Mouse (Mus musculus) thymus, postnatal 14 days (tissue): ENCODE data around the gene Asic3.

Source experiments
- DNase-seq: peaks from one replicate; pipeline ENCODE4 v3.0.0; 2021

Asic3 gene

DNA sequence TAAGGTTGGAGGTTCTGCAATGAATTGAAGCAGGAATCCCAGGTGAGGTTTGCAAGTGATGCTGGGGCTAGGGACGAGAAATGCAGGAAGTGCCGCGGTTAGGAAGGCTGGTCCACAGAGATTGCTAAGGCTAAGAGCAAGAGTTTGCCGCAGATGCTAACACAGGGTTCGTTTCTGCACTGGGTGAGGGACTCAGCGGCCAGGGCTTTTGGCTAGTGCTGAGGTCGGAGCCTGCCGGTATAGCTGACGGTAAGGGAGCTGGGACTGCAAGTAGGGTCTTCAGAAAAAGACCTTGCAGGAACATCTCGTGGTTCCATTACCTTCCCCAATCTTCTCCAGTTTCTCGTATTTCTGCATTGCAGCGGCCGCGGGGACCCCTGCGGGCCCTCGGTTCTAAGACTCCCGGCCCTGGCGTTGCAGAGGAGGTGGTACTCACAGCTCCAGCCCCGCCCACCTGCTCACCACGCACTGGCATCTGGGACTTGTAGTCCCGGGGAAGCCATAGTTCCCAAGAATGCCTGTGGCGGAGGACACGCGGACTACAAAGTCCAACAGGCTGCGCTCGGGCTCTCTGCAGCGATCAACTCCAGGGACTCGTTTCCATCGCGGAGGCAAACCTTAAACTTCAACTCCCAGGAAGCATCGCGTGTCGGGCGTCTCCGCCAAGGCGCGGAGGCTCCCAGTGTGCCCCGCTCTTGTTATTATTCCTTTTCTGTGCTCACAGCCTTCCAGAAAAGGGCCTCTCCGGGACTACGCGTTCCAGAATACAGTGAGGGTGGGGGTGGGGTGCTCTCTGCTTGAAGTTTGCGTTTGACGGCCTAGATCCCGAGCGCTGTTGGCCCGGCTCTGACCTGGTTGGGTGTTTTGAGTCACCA is 10.2 kb downstream of the Asic3 start, which contains the start of the genes Cdk5 and Slc4a2:
TSS of gene Cdk5 (minus strand) at position 402 of the 875 bp plus-strand sequence.
TSS of gene Slc4a2 (plus strand) at position 709 of the 875 bp plus-strand sequence.
- peak; percentile 99 for DNase-seq

DNA sequence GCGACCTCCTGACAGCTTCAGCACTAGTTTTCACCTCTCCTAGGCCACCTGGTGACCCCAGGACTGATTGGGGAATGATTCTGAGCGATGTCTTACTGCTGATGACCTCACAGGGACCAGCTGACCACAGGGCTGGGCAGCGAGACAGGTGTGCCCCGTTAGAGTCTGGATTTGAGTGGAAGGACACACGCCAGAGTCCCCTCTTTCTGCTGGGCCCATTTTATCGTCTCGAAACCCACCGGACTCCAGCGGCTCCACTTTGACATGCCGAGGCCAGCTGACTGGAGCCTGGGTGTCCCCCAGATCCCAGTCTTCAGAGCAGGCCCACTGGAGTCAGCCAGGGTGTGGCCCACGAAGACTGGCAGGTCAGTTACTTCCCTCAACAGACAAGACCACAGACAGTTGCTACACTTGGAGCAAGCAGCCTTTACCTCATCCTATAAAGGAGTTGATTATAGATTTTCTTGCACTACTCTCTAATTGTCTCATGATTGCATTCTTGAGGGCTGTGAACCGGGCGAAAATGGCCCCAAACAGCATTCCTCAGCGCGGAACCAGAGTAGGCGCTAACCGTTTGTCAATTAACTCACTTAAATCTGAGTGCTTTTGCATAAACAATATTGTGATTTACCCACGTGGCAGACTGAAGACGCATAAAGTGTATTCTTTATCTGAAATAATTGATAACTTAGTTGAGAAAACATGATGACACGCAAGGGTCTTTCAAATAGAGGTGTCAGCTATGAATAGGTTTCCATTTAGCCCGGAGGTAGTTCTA is 11.0 kb downstream of the Asic3 start:
- DNase-seq = no peak

DNA sequence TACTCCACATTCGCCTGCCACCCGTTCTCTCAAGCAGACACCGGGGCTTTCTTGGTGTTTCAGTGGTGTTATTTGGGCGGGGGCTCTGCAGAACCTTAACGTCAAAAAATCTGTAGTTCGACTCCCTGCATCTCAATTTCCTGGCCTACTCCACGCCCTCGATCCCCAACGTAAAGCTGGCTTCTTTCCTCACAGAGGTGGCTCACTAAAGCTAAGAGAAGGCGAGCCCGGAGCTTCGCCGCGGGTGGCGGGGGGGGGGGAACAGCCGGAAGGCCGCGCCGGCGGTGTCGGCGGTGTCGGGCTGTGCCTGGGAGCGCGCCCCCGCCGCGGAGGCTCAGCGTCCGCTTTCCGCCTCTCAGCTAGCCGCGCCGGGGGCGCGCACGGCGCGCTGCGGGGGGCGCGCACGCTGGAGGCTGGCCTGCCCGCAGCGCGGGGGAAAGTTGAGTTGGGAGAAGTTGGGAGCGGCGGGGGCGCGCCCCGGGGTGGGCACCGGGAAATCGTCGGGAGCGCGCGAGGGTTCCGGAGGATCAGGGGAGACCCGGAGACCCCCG is 11.7 kb downstream of the Asic3 start:
- DNase-seq = peak; percentile 91

DNA sequence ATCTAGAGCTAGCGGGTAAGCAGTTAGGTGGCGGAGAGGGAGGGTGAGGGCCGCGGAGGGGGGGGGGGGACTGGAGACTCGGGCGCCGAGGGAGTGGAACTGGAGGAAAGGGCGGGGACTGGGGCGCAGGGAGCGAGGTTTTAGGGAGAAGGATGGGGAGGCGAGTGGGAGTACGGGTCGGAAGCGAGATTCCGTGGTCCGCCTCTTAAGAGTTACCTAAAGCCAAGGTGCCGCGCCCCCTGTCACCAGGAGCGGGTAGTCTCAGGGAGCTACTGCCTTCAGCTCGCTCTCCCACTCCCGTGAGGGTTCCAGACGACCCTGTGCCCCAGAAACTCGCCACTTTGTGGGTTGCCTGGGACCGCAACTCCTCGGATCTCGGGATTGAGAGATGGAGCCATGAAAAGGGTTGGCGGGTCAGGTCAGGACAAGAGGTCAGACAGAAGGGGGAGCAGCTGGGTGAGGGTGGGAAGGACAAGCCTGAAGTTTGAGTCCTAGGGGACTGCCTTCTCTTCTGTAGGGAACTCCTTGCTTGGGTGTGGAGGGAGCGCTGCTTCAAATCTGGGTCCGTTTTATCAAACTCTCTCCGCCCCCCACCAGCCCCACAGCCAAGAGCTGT is 12.3 kb downstream of the Asic3 start:
- peak; percentile 83 for DNase-seq

DNA sequence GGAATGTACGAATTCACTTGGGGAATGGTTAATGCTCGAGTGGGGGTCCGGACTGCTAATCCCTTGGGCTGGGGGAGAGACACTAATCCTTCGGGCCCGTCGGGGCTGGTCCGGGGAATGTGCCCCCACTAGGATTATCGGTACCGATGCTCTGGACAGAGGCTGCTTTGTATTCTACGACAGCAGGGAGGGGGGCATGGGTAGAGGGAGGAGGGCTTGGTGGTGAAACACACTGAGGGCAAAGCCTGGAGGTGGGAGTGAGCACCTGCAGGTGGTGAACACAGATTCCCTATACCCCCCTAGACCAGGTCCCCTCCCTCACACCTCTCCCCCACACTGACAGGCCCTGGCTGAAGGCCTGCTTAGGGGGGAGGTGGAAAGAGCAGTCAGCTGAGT is 12.8 kb downstream of the Asic3 start:
- peak; percentile 51 for DNase-seq

DNA sequence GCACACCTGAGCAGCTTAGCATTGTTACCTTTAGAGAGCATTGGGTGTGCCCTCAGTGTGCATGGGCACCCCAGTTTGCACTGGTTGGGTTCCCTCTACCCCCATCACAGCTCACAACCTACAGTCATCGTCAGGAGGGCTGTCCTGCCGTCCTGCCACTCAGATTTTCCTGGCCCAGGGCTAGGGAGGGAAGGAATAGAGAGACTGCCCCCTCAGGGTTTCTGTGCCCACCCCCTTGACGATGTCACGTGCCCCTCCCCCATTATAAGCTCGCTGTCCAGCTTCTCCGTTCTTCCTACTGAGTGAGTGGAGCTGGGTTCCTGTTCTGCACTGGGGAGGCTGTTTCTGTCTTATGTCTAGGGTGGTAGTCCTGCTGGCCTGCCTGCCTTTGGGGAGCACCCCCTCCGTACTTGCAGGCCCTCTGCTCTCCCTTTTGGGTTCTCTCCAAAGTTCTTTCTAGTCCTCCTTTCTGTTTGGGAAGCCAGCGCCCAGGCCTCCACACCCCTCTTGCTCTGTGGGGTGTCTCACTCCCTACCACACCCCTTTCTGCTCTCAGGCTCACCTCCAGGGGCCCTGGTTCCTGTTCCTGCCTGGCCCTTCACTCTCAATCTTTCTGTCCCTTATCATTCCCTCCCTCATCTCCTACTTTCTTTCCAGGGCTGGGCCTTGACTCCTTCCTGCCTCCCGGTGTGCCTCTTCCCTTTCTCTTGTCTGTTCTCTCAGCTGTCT is 13.5 kb downstream of the Asic3 start:
- DNase-seq = no peak

DNA sequence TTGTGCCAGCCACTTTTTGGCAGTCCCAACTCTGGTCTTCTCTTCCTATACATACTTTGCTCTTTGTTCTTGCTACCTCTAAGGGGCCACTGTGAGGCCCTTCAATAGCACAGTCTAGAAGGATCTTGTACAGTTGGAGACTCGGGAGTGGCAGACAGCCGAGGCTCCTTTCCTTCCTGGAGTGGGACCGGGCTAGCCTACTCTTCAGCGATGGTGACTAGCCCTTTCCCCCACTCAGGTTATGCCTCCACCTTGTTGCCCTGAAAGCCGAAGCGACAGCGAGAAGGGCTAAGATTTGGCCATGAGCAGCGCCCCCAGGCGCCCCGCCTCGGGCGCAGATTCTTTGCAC is 14.1 kb downstream of the Asic3 start:
- no peak for DNase-seq

DNA sequence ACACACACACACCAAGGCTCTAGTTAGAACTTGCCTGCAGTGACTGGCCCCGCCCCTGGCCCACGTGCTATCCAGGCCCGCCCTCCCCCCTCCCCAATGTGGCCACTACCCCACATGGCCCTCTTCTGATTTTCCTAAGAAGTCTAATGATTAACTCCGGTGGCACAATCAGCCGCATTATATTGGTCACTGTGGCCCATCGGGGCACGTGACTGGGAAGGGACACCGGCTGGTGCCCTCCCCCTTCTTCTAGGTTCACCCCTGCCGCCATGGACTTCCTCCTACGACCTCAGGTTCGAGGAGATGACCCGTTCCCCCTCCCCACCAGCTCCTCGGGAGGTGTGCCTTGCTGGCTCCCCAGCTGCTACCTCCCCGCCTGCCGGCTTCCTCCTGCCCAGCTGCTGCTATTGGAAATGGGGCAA is 14.8 kb downstream of the Asic3 start:
- no peak for DNase-seq

DNA sequence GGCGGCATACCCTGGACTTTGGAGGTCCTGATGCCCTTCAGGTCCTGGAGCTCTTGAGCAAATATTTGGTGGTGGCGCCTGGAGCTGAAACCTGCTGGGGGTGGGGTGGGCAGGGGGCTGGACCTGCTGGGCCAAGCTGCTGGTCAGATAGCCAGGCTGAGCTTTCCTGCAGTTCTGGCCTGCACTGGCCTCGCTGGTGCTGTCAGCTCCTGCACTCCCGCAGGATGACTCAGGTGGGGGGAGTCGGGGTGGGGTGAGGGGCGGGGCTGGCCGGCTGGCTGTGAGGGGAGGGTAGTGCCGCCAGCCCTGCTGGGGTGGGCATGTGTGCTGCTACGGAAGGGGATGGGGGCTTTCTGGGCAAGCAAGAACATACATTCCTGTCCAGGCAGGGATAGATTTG is 15.4 kb downstream of the Asic3 start:
- no peak for DNase-seq

DNA sequence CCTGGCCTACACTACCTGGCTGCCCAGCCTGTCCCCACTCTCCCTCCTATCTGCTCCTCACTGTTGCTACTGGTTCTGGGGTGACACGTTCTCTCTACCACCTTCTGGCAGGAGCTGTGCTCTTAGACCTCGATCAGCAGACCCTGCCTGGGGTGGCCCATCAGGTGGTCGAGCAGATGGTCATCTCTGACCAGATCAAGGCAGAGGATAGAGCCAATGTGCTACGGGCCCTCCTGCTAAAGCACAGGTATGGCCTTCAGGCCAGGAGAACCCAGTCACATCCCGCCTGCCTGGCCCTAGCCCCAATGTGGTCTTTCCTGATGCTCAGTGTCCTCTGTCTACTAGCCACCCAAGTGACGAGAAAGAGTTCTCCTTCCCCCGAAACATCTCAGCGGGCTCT is 20.8 kb downstream of the Asic3 start:
- DNase-seq = no peak

DNA sequence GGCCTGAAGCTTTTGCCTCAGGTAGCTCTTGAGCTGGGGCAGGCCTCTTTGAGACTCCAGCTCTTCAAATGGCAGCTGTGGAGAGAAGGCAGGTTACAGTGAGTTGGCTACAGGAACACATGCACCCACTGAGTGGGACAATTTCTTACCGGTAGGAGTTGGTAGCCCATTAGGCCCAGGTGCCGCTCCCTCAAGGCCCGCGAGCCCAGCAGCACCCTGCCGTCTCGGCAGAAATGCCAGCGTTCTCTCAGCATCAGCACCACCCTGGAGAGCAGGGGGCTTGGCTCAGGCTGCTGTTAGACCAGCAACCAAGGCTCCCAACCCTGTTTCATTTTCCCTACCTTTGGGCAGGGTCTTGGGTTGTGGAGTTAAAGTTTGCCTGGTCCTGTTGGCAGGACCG is 28.0 kb downstream of the Asic3 start:
- DNase-seq = no peak

DNA sequence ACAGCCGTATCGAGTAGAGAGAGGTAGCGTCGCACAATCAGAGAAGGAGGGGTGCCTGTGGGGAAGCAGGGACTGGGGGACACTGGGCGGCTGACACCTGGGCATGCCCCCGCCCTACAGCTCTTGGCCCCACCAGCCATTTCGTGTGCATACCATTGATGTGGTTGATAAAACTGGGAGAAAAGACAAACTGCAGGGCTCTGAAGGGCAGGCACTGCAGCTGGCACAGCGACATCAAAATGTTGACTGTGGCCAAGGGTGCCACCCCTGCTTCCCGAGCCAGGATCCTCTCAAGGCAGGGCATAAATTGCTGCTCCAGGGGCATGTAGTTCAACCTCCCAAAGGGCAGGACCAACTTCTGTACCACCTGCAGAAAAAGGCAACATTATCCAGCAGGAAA is 28.8 kb downstream of the Asic3 start:
- DNase-seq = peak; percentile 27

DNA sequence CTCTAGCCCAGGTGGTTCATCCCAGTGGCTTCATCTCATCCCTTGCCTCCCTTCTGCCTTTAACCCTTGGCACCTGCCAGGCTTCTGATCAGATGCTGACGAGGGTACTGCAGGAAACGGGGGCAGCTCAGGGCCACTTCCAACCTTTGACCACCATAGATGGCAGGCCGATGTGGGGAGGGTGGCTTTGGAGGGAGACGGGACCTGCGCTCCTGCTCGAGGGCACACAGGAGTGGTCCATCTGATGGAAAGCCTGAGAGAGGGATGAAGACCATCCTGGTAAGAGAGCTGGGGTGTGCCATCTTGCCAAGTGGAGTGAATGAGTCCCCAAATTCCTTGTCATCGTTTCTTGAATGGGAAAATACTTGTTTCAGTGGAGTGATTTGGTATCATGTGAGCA is 30.0 kb downstream of the Asic3 start:
- no peak for DNase-seq

DNA sequence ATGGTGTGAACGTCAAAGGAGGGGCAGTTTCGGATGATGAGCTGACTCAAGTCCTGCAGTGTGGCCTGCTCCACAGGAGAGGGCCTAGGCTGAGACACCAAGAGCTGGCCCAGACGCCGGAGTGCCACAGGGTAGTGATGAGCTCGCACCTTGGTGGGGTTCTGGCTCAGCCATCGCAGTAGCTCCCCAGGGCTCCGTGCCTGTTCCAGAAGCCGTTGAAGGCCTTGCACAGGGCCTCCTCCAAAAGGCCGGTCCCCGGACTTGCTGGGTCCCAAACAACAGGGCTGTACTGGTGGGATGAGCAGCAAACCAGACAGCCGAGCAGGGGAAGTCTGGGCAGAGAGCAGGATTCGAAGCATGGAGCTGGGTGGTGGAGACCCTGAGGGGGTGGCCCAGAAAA is 30.7 kb downstream of the Asic3 start:
- peak; percentile 20 for DNase-seq

DNA sequence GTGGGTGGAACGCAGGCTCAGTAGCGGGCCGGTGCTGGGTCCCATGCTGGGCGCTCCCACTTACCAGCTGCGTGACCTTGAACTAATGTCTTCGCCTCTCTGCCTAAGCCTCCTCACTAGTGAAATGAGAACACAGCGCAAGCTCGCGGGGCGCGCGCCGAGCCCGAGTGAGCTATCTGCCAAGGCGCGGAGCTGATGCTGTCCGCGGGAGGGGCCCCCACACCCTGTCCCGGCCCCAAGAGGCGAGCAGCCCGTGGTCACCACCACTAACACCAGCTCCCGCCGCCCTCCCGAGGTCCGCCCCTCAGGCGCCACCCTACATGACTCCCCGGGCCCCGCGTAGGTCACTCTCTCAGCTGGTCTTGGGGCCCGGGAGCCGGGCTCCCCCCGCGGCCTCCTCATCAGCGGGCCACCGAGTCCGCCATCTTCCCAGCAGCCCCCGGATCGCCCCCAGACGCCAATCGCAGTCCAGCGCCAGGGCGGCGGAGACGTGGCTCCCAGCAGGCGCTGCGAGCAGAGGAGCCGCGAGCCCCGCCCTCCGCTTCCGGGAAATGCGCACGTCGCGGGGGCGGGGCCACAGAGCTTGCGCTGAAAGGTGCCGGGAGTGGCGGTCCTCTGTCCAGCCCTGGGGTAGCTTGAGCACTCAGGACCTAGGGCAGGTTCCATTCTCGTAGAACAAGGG is 31.7 kb downstream of the Asic3 start, which contains the start of gene Fastk:
TSS of gene Fastk (minus strand) at position 542 of the 682 bp plus-strand sequence.
- DNase-seq = peak; percentile 95

DNA sequence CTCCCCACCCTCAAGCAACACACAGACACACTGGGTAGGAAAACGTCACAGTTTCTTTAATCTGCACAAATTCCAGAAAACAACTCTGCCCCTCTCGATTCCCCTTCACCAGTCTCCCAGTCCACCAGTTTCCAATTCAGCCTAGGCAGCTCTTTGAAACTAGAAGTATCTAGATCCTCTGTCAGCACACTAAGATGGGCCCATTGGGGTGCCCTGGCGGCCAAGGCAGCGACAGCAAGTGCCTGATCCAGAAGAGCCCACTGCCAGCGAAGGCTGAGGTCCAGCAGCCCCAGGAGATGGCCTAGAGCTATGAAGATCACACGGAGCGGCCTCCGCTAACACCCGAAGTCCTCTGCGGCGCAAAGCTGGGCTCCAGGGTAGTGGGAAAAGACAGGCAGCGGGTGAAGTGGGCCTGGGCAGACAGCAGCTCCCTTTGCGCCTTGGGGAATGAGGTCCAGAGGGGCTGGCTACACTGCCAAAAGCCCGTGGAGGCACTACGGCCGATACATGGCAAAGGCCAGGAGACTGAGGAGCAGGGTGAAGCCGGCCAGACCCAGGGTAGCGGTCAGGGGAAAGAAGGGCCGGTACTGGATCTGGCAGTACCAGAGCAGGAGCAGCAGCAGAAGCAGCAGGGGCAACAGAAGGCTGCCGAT is 32.4 kb downstream of the Asic3 start:
- DNase-seq = peak; percentile 29

DNA sequence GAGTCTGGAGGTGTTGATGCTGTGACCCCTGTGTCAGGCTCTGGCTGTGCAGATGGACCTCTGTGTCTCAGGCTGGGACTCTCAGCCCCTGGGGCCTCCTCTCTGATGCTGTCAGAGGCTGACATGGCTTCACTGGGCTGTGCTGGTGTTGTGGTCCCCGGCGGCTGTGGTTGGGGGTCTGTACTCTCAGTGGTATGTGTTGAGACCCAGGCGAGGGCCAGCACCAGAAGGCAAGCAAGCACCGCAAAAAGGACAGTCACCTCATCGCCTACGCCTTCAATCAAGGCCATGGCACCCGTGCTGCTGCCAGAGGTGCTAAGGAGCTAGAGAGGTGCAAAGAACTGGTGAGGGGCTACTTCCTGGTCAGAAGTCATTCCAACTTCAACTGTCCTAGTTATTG is 33.4 kb downstream of the Asic3 start:
- DNase-seq = peak; percentile 21

DNA sequence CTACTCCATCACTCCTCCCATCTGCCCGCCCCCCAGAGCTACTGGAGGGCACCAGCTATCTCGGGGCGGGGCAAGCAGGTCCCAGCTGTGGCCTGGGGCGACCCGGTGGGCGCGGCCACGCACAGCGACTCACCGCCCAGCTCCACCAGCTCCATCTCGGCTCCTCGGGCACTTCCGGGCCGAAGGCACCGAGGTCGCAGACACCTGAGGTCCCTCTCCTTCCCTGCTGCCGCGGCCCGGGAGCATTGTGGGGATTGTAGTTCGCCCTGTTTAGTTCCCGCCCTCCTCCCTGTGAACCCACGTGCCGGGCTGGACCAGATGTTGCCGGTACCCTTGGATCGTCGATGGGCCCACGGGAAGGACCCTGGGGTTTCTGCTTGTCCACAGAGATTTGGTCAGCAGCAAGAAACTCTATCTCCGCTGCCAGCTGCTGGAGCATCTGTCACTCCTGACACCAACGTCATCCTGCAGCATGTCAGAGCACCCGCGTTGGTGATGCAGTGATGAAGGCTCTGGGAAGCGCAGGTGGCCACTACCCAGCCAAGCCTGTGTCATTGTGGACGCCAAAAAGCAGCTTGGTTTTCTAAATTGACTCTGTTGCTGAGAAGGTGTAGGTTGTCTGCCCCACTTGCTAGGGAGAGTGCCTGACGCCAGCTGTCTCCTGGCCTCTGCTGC is 34.6 kb downstream of the Asic3 start, which contains the start of gene Tmub1:
TSS of gene Tmub1 (minus strand) at position 231 of the 675 bp plus-strand sequence.
- DNase-seq = peak; percentile 91

DNA sequence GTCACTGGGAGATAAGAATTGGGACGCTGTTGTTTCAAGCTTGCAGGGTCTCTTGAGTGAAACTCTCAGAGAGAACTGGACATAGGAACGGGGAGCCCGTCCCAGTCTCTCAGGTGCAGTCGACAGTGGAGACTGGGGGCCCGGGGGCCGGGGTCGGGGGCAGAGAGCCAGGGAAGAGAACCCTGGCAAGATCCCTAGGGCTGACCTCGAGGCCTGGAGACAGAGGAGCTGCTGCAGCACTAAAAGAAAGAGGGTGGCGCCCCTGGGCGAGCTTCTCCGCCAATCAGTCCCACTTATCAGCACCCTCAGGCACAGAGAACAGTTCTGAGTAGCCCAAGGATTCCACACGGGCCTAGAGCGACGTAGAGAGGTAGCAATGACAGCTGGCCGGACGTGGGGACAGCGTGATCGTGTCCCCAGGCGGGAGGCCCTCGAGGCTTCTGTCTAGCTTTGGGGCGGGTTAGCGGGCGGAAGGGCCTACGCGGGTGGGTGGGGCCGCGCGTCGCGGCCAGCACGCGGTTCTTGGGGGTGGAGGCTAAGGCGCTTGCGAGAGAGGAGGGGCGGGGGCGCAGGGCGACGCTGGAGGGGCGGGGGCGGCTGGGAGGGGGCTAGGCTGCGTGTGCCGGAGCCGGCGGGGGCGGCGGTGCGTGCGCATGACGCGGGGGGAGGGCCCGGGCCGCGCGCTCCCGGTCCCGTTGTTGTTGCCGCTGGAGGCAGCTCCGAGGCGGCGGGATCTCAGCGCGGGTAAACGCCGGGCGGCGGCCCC is 38.3 kb downstream of the Asic3 start:
- peak; percentile 90 for DNase-seq
